Mouse (Mus musculus) retina, embryonic 14.5 days (tissue): ENCODE results near the gene Chchd10.
"Not testable (repeated sequence)": the region's sequence is repeated elsewhere in the genome, so short reads cannot be mapped to it uniquely, and the experiment has no call there.

ENCODE experiments used
- DNase-seq: peaks from one replicate; pipeline ENCODE4 v3.0.0-alpha.2; 2015; ENCODE audit warnings: low spot score

Gene Chchd10

GRCm38 (mm10) chr10:75932891-75933290 lies at the start of gene Chchd10:
Gene Chchd10, plus strand, starts transcription at chr10:75933130.
- no peak for DNase-seq

- DNase-seq, result peak; percentile 80
Measured at GRCm38 (mm10) chr10:75883232-75883552, 49.7 kb upstream of the Chchd10 start.

GRCm38 (mm10) chr10:75884742-75885141 lies 48.2 kb upstream of the Chchd10 start:
- DNase-seq, result no peak

GRCm38 (mm10) chr10:75887504-75887903 lies 45.4 kb upstream of the Chchd10 start:
- not testable (repeated sequence) for DNase-seq

GRCm38 (mm10) chr10:75889406-75890153 lies 43.4 kb upstream of the Chchd10 start:
- no peak for DNase-seq

GRCm38 (mm10) chr10:75893089-75893750 lies 39.7 kb upstream of the Chchd10 start, which contains the start of gene Derl3:
Gene Derl3, plus strand, starts transcription at chr10:75893413.
- DNase-seq, result peak; percentile 94

- DNase-seq, result no peak
Measured at GRCm38 (mm10) chr10:75894601-75895000, 38.3 kb upstream of the Chchd10 start.

- no peak for DNase-seq
Measured at GRCm38 (mm10) chr10:75895730-75896129, 37.2 kb upstream of the Chchd10 start.

- no peak for DNase-seq
Measured at GRCm38 (mm10) chr10:75896208-75896607, 36.7 kb upstream of the Chchd10 start.

- peak; percentile 86 for DNase-seq
Measured at GRCm38 (mm10) chr10:75897373-75897772, 35.6 kb upstream of the Chchd10 start.

GRCm38 (mm10) chr10:75898039-75898564 lies 34.8 kb upstream of the Chchd10 start:
- no peak for DNase-seq

- no peak for DNase-seq
Measured at GRCm38 (mm10) chr10:75898846-75899245, 34.1 kb upstream of the Chchd10 start.

GRCm38 (mm10) chr10:75904391-75904790 lies 28.5 kb upstream of the Chchd10 start:
- no peak for DNase-seq

- DNase-seq, result no peak
Measured at GRCm38 (mm10) chr10:75906882-75907281, 26.0 kb upstream of the Chchd10 start.

- no peak for DNase-seq
Measured at GRCm38 (mm10) chr10:75910698-75911097, 22.2 kb upstream of the Chchd10 start.

- no peak for DNase-seq
Measured at GRCm38 (mm10) chr10:75913013-75913589, 19.8 kb upstream of the Chchd10 start.

GRCm38 (mm10) chr10:75915557-75915956 lies 17.4 kb upstream of the Chchd10 start:
- no peak for DNase-seq

GRCm38 (mm10) chr10:75916840-75917239 lies 16.1 kb upstream of the Chchd10 start:
- no peak for DNase-seq

- no peak for DNase-seq
Measured at GRCm38 (mm10) chr10:75919026-75919425, 13.9 kb upstream of the Chchd10 start.

GRCm38 (mm10) chr10:75921026-75921725 lies 11.8 kb upstream of the Chchd10 start, which contains the start of gene Smarcb1:
Gene Smarcb1, minus strand, starts transcription at chr10:75921617.
- DNase-seq, result peak; percentile 96

- DNase-seq, result no peak
Measured at GRCm38 (mm10) chr10:75921726-75922560, 11.0 kb upstream of the Chchd10 start.
